Mouse (Mus musculus) embryo, embryonic 11 days (tissue): ENCODE measurements around the gene Gtf2h2.
"Not testable (repeated sequence)": the region's sequence is repeated elsewhere in the genome, so short reads cannot be mapped to it uniquely, and the experiment has no call there.

Source experiments
- DNase-seq: peaks from one replicate; pipeline ENCODE4 v3.0.0-alpha.2; 2015

The Gtf2h2 gene

DNA sequence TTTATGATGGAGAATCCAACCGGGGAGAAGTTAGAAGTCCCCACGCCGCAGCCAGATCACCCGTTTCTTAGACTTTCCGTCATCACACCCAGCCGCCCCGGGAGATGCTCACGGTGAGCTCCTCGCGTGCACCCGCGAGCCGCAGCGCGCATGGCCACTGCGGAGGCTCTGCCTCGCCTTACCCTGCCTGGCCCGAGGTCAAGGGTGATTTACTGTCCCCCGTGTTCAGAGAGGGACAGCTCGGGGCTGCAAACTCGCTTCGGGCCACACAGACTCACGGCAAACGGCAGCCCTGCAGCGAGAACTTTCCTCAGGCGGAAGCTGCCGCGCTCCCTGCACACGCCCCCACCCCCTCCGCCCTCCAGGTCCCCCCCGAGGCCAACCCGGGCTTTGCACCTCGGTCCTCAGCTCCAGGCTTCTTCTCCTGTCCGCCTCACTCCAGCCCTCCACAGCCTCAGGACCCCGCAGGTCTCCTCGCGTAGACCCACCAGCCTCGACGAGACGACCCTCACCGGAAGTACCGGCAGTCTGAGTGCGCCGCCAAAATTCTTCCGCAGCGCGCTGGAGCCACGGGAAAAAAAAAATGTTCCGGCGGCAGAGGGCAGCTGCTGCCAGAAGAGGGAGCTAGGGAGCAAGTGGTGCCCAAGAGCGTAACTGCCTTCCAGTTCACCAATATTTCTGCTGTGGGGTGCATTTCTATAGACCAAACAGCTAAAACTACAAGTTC is at the start of gene Gtf2h2:
Gene Gtf2h2, minus strand, starts transcription at position 519 of the 727 bp plus-strand sequence.
- DNase-seq = peak; percentile 90

DNA sequence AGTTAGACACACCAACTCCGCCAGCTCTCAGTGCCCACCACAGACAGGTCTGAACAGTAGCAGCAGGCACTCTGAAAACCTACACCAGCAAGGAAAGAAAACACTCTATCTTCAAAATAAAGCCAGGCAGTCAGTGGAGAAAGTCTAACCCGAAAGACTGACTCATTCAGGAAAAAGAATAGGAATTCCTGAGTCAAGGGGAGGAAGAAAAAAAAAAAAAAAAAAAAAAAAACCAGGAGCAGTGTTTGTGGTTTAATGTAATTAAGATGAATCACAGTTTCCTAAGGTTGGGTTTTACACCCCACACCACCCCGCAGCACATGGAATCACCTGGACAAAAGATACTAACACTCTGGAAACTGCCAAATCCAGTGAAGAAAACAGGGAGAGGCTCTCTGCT is 43.8 kb upstream of the Gtf2h2 start:
- DNase-seq = no peak

DNA sequence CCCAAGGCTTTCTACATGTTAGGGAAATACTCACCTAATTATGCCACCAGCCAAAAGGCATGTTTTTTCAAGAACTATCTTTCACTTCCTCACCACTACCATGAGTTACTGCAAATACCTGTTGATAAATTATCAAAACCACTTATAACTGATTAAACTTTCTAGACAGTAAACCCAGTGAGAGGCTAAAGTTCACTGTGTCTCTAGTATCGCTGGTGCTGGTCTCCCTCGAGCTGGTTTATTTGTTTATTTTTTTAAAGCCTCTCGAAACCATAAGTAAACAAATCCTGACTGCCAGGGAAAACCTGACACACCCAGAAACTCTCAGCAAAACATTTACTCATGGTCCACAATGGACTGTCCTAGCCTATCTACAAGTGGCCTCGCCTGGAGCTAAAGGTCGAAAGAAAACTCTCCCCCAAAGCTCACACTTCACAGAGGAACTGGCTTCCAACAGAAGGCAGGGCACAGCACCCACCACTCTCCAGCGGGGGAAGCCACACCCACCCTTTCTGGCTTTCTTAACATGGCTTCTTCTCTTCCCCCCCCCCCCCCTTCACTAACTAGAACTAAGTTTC is 40.5 kb upstream of the Gtf2h2 start:
- DNase-seq = no peak

- no peak for DNase-seq
Measured at GRCm38 (mm10) chr13:100526649-100527038, 34.3 kb upstream of the Gtf2h2 start.

- DNase-seq = no peak
Measured at GRCm38 (mm10) chr13:100525935-100526648, 33.7 kb upstream of the Gtf2h2 start.

DNA sequence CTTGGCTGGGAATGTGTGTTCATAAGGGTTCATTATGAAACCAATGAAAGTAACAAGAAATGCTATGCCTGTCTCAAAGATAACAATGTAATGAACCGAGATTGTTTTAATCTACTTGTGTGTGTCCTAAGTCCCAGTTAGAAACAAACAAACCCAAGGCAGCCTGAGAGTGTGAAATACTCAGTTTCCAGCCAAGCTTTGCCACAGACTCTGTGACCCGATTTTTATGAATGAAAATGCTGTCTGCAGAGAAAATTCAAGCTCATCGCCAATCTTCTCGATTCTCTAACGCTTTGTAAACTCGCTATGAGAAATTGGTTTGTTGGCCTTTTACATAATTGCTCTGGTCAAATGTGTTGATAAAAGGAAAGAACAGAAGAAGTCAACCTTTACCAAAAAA is 32.5 kb upstream of the Gtf2h2 start:
- no peak for DNase-seq

DNA sequence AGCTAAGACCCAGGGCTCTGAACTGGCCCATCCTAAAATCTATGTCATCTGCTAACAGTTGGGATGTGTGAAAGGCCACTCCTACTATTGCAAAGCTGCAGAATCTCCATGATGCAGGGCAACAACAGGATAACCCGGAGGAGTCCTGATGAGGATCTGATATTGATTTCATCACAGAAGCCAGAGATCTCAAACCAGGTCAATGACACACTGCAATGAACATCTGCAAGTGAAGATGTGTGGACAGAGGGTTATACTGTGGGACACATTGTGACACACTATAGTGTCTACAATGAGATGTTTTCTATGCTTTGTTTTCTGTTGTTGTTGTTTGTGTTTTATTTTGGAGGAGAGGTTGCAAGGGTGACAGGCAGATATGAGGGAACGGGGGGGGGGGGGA is 31.3 kb upstream of the Gtf2h2 start:
- no peak for DNase-seq

- DNase-seq = no peak
Measured at GRCm38 (mm10) chr13:100521724-100522591, 29.6 kb upstream of the Gtf2h2 start.

DNA sequence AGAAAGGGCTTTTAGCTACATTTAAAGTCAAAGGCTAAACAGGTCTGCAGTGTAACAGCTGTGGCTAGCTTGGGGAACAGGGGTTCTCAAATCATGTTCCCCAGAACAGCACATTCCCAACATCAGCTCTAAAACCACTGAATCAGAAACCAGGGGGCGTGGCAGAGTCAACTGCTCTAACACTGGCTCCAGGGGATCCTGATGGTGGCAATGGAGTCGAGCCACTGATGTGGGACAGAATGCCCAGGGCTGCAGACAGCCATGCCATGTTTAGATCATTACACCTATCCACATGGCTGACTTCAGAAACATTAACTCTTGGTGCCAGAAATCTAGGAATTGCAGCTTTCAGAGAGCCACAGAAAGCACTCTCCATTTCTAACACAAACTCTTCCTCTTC is 26.8 kb upstream of the Gtf2h2 start:
- DNase-seq = no peak

GRCm38 (mm10) chr13:100518191-100518590 is 25.8 kb upstream of the Gtf2h2 start:
- DNase-seq = no peak

DNA sequence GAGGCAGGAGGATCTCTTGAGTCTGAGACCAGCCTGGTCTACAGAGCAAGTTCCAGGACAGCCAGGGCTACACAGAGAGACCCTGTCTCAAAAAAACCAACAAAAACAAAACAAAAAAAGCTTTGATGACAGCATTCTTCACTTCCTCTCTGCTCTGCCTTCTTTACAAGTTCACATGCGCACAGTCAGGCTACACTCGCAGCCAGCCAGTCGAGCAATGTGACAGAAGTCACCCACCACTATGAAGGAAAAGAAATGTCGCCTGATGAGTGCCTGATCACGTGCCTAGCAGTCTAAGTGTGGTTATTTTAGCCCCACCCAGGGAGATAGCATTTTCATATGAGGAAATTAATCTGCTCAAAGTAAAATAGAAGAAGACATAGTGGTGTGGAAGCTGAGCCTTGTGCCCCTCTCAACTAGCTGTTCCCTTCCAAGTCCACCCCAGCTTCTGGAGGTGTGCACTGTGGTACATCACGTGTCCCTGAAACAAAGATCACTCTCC is 25.3 kb upstream of the Gtf2h2 start:
- no peak for DNase-seq

DNA sequence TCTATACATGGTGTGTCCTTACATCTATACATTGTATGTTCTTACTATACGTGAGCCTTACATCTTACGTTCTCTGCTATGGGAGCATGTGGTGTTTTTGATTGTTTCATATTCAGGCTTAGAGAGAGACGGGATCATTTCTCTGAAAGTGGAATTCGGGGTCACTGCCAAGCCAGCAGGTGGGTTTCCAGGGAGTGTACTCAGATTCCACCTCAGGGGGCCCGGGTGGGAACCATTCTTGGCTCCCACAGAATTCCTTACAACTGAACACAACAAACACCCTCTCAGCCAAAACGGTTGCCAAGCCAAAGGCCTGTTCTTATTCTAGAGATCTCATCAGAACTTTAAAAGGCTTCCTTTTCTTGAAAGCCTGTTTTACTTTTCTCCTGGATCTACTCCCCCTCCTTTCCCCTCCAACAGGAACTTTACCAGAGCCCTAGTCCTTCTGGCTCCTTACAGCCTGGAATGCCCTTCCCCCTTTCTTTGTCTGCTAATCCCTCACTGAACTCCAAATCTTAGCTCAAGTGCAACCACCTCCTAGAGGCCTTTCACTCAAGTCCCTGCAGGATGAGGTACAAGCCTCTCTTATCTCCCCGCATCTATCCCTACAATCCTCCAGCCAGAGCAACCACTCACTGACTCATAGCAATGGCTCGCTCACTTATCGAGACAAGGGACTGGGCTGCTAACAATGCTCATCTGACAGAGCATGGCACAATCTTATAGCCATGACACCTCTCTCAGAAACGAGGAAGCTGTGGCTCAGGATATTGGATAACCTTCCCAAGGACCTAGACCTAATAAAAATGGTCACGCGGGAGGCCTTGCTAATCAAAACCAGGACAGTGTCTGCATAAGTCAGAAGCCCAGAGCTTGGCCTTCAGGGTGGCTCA is 24.1 kb upstream of the Gtf2h2 start:
- DNase-seq = peak; percentile 43

GRCm38 (mm10) chr13:100512792-100513191 is 20.4 kb upstream of the Gtf2h2 start:
- no peak for DNase-seq

- DNase-seq = no peak
Measured at GRCm38 (mm10) chr13:100511860-100512364, 19.5 kb upstream of the Gtf2h2 start.

DNA sequence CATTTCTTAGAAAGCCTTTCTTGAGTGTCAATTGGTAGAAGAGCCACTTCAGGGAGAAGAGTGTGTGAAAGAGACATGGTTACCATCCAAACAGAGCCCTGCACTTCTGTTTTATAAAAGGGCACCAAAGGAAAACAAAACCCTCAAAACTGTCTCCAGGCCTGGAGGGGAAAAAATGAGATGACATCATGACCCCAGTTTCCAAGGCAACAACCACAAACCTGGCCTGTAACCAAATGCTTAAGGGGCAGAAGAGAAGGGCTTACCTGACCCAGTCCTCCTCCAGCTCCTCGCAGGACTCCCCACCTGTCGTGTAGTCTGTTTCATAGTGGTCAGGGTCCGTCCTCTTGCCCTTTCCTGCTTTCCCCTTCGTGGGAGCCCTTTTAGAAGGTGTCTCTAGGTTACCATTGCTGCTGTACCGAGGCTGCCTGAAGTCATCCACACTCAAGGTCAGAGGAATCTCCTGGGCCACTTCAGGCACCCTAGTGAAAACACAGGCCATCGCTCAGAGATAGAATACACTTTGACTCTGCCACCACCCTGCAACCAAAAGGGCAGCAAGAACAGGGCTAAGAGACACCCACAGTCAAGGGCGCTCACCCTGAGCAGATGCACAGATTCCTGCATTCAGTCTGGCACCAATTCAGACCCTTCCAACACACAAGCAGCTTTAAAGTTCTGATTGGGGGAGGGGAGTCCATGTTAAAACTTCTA is 18.9 kb upstream of the Gtf2h2 start:
- no peak for DNase-seq

DNA sequence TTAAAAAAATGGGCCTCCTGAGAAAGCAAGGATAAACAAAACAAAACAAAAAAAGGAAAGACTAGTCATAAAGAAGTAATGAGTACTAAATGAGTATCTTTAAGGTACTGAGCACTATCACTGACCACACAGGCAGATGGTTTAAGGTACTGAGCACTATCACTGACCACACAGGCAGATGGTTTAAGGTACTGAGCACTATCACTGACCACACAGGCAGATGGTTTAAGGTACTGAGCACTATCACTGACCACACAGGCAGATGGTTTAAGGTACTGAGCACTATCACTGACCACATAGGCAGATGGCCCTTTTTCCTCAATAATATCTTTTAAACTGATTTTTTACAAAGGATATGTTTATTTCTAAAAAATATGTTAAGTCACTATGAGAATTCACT is 7.2 kb upstream of the Gtf2h2 start:
- not testable (repeated sequence) for DNase-seq

DNA sequence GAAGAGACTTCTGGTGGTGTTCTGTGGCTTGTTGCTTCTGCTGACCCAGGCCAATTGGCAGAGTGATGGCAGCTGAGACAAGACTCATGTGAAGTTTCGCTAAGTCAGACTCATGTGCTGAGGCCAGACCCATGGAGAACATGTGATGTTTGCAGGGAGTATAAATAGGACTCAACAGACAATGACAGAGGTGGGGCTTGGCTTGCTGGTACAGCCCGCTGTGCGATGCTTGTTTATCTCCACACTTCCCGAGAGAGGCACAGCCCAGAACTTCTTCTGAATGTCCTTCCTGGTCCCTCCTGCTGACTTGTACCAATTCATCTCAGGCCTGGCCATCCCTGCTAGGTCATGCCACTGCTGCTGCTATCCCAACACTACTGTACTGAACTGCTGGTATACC is 3.0 kb upstream of the Gtf2h2 start:
- DNase-seq = no peak

DNA sequence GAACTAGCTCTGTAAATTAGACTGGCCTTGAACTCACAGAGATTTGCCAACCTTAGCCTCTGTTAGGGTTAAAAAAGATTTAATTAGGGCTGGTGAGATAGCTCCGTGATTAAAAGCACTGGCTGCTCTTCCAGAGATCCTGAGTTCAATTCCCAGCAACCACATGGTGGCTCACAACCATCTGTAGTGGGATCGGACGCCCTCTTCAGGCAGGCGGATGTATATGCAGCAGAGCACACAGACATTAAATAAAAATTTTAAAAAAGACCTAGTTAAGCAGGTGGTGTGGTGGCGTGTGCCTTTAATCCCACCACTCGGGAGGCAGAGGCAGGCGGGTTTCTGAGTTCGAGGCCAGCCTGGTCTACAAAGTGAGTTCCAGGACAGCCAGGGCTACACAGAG is 2.0 kb upstream of the Gtf2h2 start:
- DNase-seq = not testable (repeated sequence)

GRCm38 (mm10) chr13:100493313-100493712 is 934 bp upstream of the Gtf2h2 start:
- DNase-seq = no peak

GRCm38 (mm10) chr13:100491623-100492022 is 756 bp downstream of the Gtf2h2 start:
- no peak for DNase-seq

GRCm38 (mm10) chr13:100490424-100490823 is 2.0 kb downstream of the Gtf2h2 start:
- no peak for DNase-seq
